Mouse (Mus musculus): ENCODE data around the gene Gnaq. TPM values are rescaled to one million over a fixed set of nuclear protein-coding genes. Genes with fewer than 3 reads are reported as not detected.
A peak's percentile ranks its signal among the peaks of the same experiment; 100 is the strongest.

Gnaq gene
- polyA plus RNA-seq, 1 experiment from 2014 or later, result 96.9 TPM

- no peak overlapping the region for H3K9ac ChIP-seq (replicated peaks)
- H3K4me2 ChIP-seq (replicated peaks), result no peak overlapping the region
- H3K4me1 ChIP-seq, result peaks cover 26% of the 10 kb centered on the region
- no peaks in the 10 kb centered on the region for H3K27me3 ChIP-seq
- ATAC-seq (replicated peaks), result peak; percentile 52
- H3K9me3 ChIP-seq, result no peaks in the 10 kb centered on the region
- H3K4me3 ChIP-seq, result no peak overlapping the region
- H3K27ac ChIP-seq (replicated peaks), result no peak overlapping the region
- H3K36me3 ChIP-seq, result no peaks in the 10 kb centered on the region
- 33% methylated on average over 10 of the region's 10 CpGs for WGBS
Observed at GRCm38 (mm10) chr19:16367218-16367617, 234.6 kb downstream of the Gnaq start.

DNA sequence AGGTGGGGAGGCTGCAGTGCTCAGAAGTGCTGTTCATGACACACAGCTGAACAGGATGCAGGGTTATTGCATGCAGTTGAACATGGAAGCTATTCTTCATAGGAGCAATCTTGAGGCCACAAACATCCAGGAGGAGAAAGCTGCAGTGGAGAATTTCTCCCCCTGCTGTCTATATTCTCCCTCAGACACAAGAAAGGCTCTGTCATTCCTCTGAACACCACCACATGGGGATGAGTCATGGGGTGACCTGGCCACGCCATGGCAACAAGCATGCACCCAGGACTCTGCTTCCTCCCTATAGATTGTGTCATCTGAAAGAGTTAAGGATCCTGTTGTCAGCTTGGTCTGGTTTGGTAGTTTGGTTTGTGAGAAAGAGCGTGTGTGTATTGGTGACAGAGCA, 239.0 kb downstream of the Gnaq start:
- Histone ChIP-seq H3K27ac (replicated peaks) (no peak overlapping the region), H3K4me1 (peaks cover 33% of the 10 kb centered on the region), H3K4me3 (no peak overlapping the region), H3K36me3 (no peaks in the 10 kb centered on the region), H3K9me3 (no peaks in the 10 kb centered on the region), H3K4me2 (replicated peaks) (no peak overlapping the region), H3K27me3 (no peaks in the 10 kb centered on the region), H3K9ac (replicated peaks) (no peak overlapping the region)
- 88% methylated on average over 2 of the region's 2 CpGs for WGBS
- no peak for ATAC-seq (replicated peaks)

DNA sequence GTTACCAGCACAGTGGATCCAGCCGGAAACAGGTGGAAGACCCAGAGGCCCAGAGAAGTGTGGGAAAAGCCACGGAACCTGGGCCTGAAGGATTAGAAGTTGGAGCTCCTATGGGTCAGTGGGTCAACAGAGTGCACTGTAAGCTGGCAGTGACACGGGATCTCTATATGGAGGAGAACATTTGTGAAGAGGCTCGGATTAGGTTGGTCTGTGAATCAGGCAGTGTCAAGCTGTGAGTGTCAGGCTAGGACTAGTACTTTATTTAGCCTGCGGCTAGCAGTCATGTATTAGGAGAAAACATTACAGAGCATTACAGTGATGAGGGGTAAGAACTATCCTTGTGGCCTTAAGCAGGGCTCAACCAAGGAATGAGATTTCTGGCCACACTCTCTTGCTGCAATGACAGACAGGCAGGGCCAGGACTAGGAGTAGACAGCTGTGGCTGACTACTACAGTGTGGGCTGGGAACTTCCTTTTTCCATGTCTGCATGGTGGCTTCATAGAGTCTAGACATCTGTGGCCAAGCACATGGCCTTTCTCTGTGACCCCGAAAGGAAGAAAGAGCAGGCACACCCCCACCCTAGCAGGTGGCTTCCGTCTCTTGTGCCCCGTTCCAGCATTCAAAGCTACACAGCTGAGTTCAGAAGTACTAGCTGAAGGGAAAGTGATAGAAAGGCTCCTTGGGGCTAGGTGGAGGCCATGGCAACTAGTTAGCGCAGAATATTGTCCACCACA, 240.3 kb downstream of the Gnaq start:
- peaks cover 22% of the 10 kb centered on the region for H3K4me1 ChIP-seq
- H3K36me3 ChIP-seq, result no peaks in the 10 kb centered on the region
- no peak overlapping the region for H3K27ac ChIP-seq (replicated peaks)
- ATAC-seq (replicated peaks), result peak; percentile 51
- H3K9me3 ChIP-seq, result no peaks in the 10 kb centered on the region
- H3K4me3 ChIP-seq, result no peak overlapping the region
- no peaks in the 10 kb centered on the region for H3K27me3 ChIP-seq
- H3K9ac ChIP-seq (replicated peaks), result no peak overlapping the region
- H3K4me2 ChIP-seq (replicated peaks), result no peak overlapping the region
- 68% methylated on average over 9 of the region's 9 CpGs for WGBS

DNA sequence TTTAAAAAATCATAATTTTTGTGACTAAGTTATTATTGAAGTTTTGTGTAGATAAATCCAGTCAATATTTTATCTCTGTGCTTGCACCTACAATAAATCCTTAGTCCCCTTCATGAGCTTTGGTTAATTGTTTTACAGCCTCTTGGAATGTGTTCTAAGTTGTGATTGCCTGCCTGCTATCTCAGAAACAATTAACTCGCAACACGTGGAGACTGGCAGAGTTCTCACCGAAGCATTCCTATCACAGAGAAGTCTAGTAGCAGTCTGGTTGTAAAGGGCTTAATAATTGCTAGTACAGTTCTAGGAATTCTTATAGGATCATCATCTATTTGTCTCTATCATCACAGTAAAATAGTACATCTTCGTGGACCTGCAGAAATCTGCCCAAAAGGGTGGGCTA, 243.2 kb downstream of the Gnaq start:
- no peaks in the 10 kb centered on the region for H3K9me3 ChIP-seq
- H3K4me3 ChIP-seq, result no peak overlapping the region
- H3K27me3 ChIP-seq, result no peaks in the 10 kb centered on the region
- 0 out of 2 replicates have a peak, but pooled peaks cover 5% of the 10 kb centered on the region for H3K36me3 ChIP-seq
- no peak for ATAC-seq (replicated peaks)
- 71% methylated on average over 4 of the region's 4 CpGs for WGBS
- H3K27ac ChIP-seq (replicated peaks), result no peak overlapping the region
- H3K4me1 ChIP-seq, result peaks cover 9% of the 10 kb centered on the region
- no peak overlapping the region for H3K9ac ChIP-seq (replicated peaks)
- H3K4me2 ChIP-seq (replicated peaks), result no peak overlapping the region

DNA sequence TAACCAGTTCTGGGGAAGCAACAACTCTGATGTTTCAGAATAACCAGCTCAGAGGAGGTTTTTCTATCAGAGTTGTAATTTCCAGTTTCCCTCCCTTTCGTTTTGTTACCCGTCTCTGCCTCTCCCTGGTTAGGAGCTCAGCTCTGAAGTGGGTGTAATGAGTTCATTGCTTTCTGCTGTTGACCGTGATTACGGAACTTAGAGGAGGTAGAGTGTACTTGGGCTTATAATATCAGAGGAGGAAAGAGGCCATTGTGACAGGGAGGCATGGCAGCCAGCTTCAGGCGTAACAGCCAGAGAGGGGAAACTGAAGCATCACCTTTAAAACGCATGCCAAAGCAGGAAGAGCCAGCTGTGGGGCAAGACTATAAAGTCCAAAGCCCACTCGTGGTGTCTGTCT, 245.9 kb downstream of the Gnaq start:
- Histone ChIP-seq H3K4me2 (replicated peaks) (no peak overlapping the region), H3K36me3 (0 out of 2 replicates have a peak, but pooled peaks cover 5% of the 10 kb centered on the region), H3K9ac (replicated peaks) (no peak overlapping the region), H3K27ac (replicated peaks) (no peak overlapping the region), H3K4me3 (no peak overlapping the region), H3K27me3 (no peaks in the 10 kb centered on the region), H3K9me3 (no peaks in the 10 kb centered on the region), H3K4me1 (peaks cover 3% of the 10 kb centered on the region)
- no peak for ATAC-seq (replicated peaks)
- WGBS, result 90% methylated on average over 7 of the region's 7 CpGs

DNA sequence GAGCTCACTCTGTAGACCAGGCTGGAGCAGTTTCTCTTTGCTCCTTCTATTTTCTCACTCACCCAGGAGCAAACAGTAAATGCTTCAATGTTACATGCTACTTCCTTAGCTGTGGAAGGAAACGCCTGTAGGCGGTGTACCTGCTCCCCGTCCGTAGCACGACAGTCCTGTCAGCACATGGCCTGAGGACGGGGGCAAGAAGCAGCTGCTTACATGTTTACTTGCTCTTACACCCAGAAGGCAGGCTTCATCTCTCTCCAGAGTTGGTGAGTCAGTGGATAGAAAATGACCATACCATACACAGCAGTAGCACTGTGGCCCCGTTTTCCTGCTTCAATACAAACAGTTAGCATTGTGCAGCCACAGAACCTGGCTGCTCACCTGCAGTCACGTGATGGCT, 247.1 kb downstream of the Gnaq start:
- 93% methylated on average over 8 of the region's 8 CpGs for WGBS

DNA sequence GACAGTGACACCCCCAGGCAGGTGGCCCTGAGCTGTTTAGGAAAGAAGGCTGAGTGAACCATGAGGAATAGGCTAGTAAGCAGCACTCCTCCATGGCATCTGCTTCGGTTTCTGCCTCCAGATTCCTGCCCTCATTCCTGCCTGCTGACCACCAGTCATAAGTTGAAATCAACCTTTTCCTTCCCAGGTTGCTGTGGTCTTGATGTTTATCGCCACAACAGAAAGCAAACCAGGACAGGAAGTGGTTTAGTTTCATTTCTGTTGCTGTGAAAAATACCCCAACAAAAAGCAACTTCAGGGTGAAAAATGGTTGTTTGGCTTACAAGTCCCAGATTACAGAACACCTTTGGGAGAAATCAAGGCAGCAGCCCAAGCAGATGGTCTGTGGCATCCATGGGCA, 249.8 kb downstream of the Gnaq start:
- Histone ChIP-seq H3K9ac (replicated peaks) (no peak overlapping the region), H3K9me3 (no peaks in the 10 kb centered on the region), H3K4me3 (no peak overlapping the region), H3K27ac (replicated peaks) (no peak overlapping the region), H3K27me3 (no peaks in the 10 kb centered on the region), H3K4me2 (replicated peaks) (no peak overlapping the region), H3K36me3 (0 out of 2 replicates have a peak, but pooled peaks cover 5% of the 10 kb centered on the region), H3K4me1 (peaks cover 14% of the 10 kb centered on the region)
- WGBS, result 90% methylated on average over 2 of the region's 2 CpGs
- ATAC-seq (replicated peaks), result no peak

More for the DNA sequence above, 247.1 kb downstream of the Gnaq start:
- Histone ChIP-seq H3K27me3 (no peaks in the 10 kb centered on the region), H3K4me2 (replicated peaks) (no peak overlapping the region), H3K4me3 (no peak overlapping the region), H3K9ac (replicated peaks) (no peak overlapping the region), H3K36me3 (0 out of 2 replicates have a peak, but pooled peaks cover 5% of the 10 kb centered on the region), H3K27ac (replicated peaks) (no peak overlapping the region), H3K4me1 (peaks cover 6% of the 10 kb centered on the region), H3K9me3 (no peaks in the 10 kb centered on the region)
- ATAC-seq (replicated peaks), result no peak

GRCm38 (mm10) chr19:16383127-16383526, 250.5 kb downstream of the Gnaq start:
- Histone ChIP-seq H3K36me3 (0 out of 2 replicates have a peak, but pooled peaks cover 5% of the 10 kb centered on the region), H3K4me2 (replicated peaks) (no peak overlapping the region), H3K27me3 (no peaks in the 10 kb centered on the region), H3K9ac (replicated peaks) (no peak overlapping the region), H3K4me1 (peaks cover 14% of the 10 kb centered on the region), H3K9me3 (no peaks in the 10 kb centered on the region), H3K4me3 (no peak overlapping the region), H3K27ac (replicated peaks) (no peak overlapping the region)
- WGBS, result 79% methylated on average over 13 of the region's 13 CpGs
- no peak for ATAC-seq (replicated peaks)

GRCm38 (mm10) chr19:16384094-16384493, 251.5 kb downstream of the Gnaq start:
- H3K27me3 ChIP-seq, result no peaks in the 10 kb centered on the region
- no peaks in the 10 kb centered on the region for H3K9me3 ChIP-seq
- ATAC-seq (replicated peaks), result no peak
- 94% methylated on average over 6 of the region's 6 CpGs for WGBS
- no peak overlapping the region for H3K9ac ChIP-seq (replicated peaks)
- H3K4me3 ChIP-seq, result no peak overlapping the region
- H3K4me1 ChIP-seq, result peaks cover 20% of the 10 kb centered on the region
- H3K27ac ChIP-seq (replicated peaks), result no peak overlapping the region
- no peak overlapping the region for H3K4me2 ChIP-seq (replicated peaks)
- 0 out of 2 replicates have a peak, but pooled peaks cover 2% of the 10 kb centered on the region for H3K36me3 ChIP-seq

GRCm38 (mm10) chr19:16384957-16385356, 252.3 kb downstream of the Gnaq start:
- H3K9ac ChIP-seq (replicated peaks), result no peak overlapping the region
- H3K9me3 ChIP-seq, result no peaks in the 10 kb centered on the region
- WGBS, result 27% methylated on average over 11 of the region's 11 CpGs
- no peaks in the 10 kb centered on the region for H3K27me3 ChIP-seq
- peak; percentile 74 for ATAC-seq (replicated peaks)
- H3K4me1 ChIP-seq, result peaks cover 20% of the 10 kb centered on the region
- H3K27ac ChIP-seq (replicated peaks), result no peak overlapping the region
- no peak overlapping the region for H3K4me2 ChIP-seq (replicated peaks)
- no peak overlapping the region for H3K4me3 ChIP-seq
- no peaks in the 10 kb centered on the region for H3K36me3 ChIP-seq

- H3K9me3 ChIP-seq, result no peaks in the 10 kb centered on the region
- no peak overlapping the region for H3K9ac ChIP-seq (replicated peaks)
- ATAC-seq (replicated peaks), result no peak; the same call in 1 of the 2 replicates
- H3K4me3 ChIP-seq, result no peak overlapping the region
- H3K4me2 ChIP-seq (replicated peaks), result no peak overlapping the region
- 30% methylated on average over 6 of the region's 6 CpGs for WGBS
- H3K36me3 ChIP-seq, result no peaks in the 10 kb centered on the region
- H3K27ac ChIP-seq (replicated peaks), result no peak overlapping the region
- H3K27me3 ChIP-seq, result no peaks in the 10 kb centered on the region
- H3K4me1 ChIP-seq, result peaks cover 20% of the 10 kb centered on the region
Observed at GRCm38 (mm10) chr19:16386514-16386913, 253.9 kb downstream of the Gnaq start.

GRCm38 (mm10) chr19:16390192-16390795, 257.7 kb downstream of the Gnaq start:
- Histone ChIP-seq H3K4me3 (no peak overlapping the region), H3K4me1 (peaks cover 9% of the 10 kb centered on the region), H3K9ac (replicated peaks) (no peak overlapping the region), H3K36me3 (no peaks in the 10 kb centered on the region), H3K27me3 (no peaks in the 10 kb centered on the region), H3K27ac (replicated peaks) (no peak overlapping the region), H3K9me3 (no peaks in the 10 kb centered on the region), H3K4me2 (replicated peaks) (no peak overlapping the region)
- no peak for ATAC-seq (replicated peaks)
- whole genome bisulfite sequencing, result 80% methylated on average over 6 of the region's 6 CpGs

Measured in forebrain, embryonic 15.5 days (tissue).